Mouse (Mus musculus) bone marrow macrophage, adult 2 months (primary cell): ENCODE data around the gene Mkrn2.

Experiments used
- CTCF ChIP-seq: IDR thresholded peaks from 2 replicates; pipeline ENCODE4 v1.5.1; 2012; ENCODE audit warnings: low read depth, mild to moderate bottlenecking, low read length, moderate library complexity
- POLR2A ChIP-seq: IDR thresholded peaks from 2 replicates; pipeline ENCODE4 v1.6.1; 2012; ENCODE audit warnings: mild to moderate bottlenecking, low read depth, low read length, borderline replicate concordance

GRCm38 (mm10) chr6:115583430-115584125, 18.1 kb upstream of the Mkrn2 start:
- TF ChIP-seq POLR2A, result no peak
- no peak for TF ChIP-seq CTCF
